Mouse (Mus musculus) forebrain, embryonic 11.5 days (tissue): ENCODE data around the gene Adamts14. TPM values are rescaled to one million over a fixed set of nuclear protein-coding genes. Genes with fewer than 3 reads are reported as not detected.

ENCODE experiments used
- ATAC-seq: fragments of 200-750 bp; cut with Nextera tagmentation; replicated peaks from 2 replicates; pipeline ENCODE4 v1.8.0; 2017; ENCODE audit warnings: moderate TSS enrichment; ENCODE audit not compliant: low FRiP score
- DNase-seq: peaks from one replicate; pipeline ENCODE4 v3.0.0-alpha.2; 2017; ENCODE audit warnings: low spot score
- H3K27ac ChIP-seq: fragments of 300-500 bp; sonication (generic); 2 replicates; pipeline ENCODE4 v1.5.1; 2014; ENCODE audit warnings: low read depth, low read length
- H3K27me3 ChIP-seq: fragments of 300-500 bp; sonication (generic); 2 replicates; pipeline ENCODE4 v1.6.1; 2014; ENCODE audit warnings: mild to moderate bottlenecking, low read length, mixed read lengths; ENCODE audit not compliant: control insufficient read depth, insufficient read depth
- H3K36me3 ChIP-seq: fragments of 300-500 bp; sonication (generic); 2 replicates; pipeline ENCODE4 v1.6.1; 2014; ENCODE audit warnings: mild to moderate bottlenecking, low read length, moderate library complexity, mixed read lengths; ENCODE audit not compliant: control insufficient read depth, insufficient read depth
- H3K4me1 ChIP-seq: fragments of 300-500 bp; sonication (generic); replicated peaks from 2 replicates; pipeline ENCODE4 v1.6.1; 2014; ENCODE audit warnings: low read length, mixed read lengths; ENCODE audit not compliant: control insufficient read depth, insufficient read depth
- H3K4me2 ChIP-seq: fragments of 300-500 bp; sonication (generic); 2 replicates; pipeline ENCODE4 v1.6.1; 2014; ENCODE audit warnings: low read depth, mild to moderate bottlenecking, low read length, moderate library complexity, mixed read lengths; ENCODE audit not compliant: severe bottlenecking
- H3K4me3 ChIP-seq: fragments of 300-500 bp; sonication (generic); 2 replicates; pipeline ENCODE4 v1.5.1; 2014; ENCODE audit warnings: low read depth, low read length
- H3K9ac ChIP-seq: fragments of 300-500 bp; sonication (generic); 2 replicates; pipeline ENCODE4 v1.6.1; 2014; ENCODE audit warnings: low read length
- H3K9me3 ChIP-seq: fragments of 300-500 bp; sonication (generic); 2 replicates; pipeline ENCODE4 v1.6.1; 2016; ENCODE audit warnings: low read length, mixed read lengths; ENCODE audit not compliant: control insufficient read depth
- WGBS: fragments of 180-500 bp; shearing (Covaris S2); extraction: QIAGEN DNeasy Blood & Tissue Kit; methylation state at CpG from one replicate; pipeline ENCODE4 v1.1.7; 2014; 5-methylcytosine and 5-hydroxymethylcytosine counted together
- polyA plus RNA-seq: library from polyadenylated mRNA; unstranded; fragments of >200 nt; fragmentation: Nextera tagmentation; extraction: Ambion mirVana; gene quantifications from 2 replicates; pipeline ENCODE4 v1.2.1, GENCODE M21; 2014

The Adamts14 gene
- polyA plus RNA-seq, 1 experiment from 2014 or later = 0.60 TPM

DNA sequence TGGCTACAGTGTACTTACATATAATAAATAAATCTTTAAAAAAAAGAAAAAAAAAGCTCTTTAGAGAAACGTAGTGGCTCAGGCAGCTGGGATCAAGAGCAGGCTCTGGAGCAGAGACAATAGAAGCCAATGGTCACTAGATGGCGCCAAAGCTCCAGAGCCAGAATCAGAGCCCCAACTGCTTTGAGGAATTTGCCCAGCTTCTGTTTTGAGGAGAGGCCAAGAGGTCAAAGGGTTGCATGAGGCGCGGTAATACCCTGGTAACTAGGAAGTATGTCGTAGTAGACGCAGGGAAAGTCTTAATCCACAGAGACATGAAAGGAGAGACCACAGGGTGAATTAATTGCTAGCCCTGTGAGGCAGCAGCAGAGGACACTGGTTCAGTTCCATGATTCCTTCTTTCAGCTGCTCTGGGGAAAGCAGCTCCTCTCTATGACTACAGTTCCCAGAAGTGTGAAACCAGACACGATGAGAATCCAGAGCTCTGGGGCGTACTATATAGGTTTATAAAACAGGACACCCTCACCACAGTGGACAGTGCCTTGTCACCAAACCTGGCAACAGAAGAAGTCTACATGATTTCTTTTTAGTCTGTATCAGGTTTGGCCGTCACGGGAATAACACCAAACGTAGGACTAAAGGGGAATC lies 73.5 kb downstream of the Adamts14 start:
- Histone ChIP-seq H3K36me3 (no peaks in the 10 kb centered on the region), H3K9ac (no peak overlapping the region), H3K4me3 (no peak overlapping the region), H3K4me2 (no peak overlapping the region), H3K27me3 (no peaks in the 10 kb centered on the region), H3K4me1 (peaks cover 4% of the 10 kb centered on the region; the same call in 1 of the 2 replicates), H3K27ac (no peak overlapping the region), H3K9me3 (no peaks in the 10 kb centered on the region)
- DNase-seq (peak; percentile 87), ATAC-seq (peak; percentile 56)
- WGBS = 18% methylated on average over 11 of the region's 11 CpGs

GRCm38 (mm10) chr10:61195718-61196291 lies 77.4 kb downstream of the Adamts14 start:
- no peak for ATAC-seq
- Histone ChIP-seq H3K4me2 (no peak overlapping the region), H3K27me3 (no peaks in the 10 kb centered on the region), H3K4me1 (peaks cover 4% of the 10 kb centered on the region; the same call in 1 of the 2 replicates), H3K9ac (no peak overlapping the region), H3K27ac (no peak overlapping the region), H3K9me3 (no peaks in the 10 kb centered on the region), H3K4me3 (no peak overlapping the region), H3K36me3 (no peaks in the 10 kb centered on the region)
- no peak for DNase-seq
- 86% methylated on average over 5 of the region's 5 CpGs for WGBS

GRCm38 (mm10) chr10:61195216-61195615 lies 78.0 kb downstream of the Adamts14 start:
- 84% methylated on average over 8 of the region's 8 CpGs for WGBS
- Histone ChIP-seq H3K27ac (no peak overlapping the region), H3K36me3 (no peaks in the 10 kb centered on the region), H3K4me3 (no peak overlapping the region), H3K4me2 (no peak overlapping the region), H3K27me3 (no peaks in the 10 kb centered on the region), H3K9me3 (no peaks in the 10 kb centered on the region), H3K9ac (no peak overlapping the region), H3K4me1 (peaks cover 4% of the 10 kb centered on the region; the same call in 1 of the 2 replicates)
- no peak for ATAC-seq
- DNase-seq = no peak

DNA sequence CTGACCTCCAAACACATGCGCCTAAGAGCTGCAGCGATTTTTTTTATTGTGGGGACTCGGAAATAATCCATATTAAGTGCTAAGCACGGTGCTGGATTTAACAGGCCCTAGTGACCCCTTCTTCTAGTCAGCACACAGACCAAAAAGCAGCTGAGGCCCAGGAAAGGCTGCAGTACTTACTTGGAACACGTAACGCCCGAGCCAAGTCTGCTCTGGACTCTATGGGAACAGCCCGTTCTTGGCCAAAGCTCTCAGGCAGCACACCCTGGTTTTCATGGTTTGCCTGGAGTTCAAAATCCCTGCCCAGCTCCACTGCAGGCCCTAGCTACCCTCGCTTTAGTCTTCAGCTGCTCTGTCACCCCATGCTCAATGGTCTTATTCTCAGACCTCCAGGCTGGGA lies 78.6 kb downstream of the Adamts14 start:
- WGBS = 87% methylated on average over 9 of the region's 9 CpGs
- Histone ChIP-seq H3K27me3 (no peaks in the 10 kb centered on the region), H3K4me2 (no peak overlapping the region), H3K27ac (no peak overlapping the region), H3K36me3 (no peaks in the 10 kb centered on the region), H3K4me1 (no peaks in the 10 kb centered on the region), H3K9me3 (no peaks in the 10 kb centered on the region), H3K9ac (no peak overlapping the region), H3K4me3 (no peak overlapping the region)
- DNase-seq (no peak), ATAC-seq (no peak)

GRCm38 (mm10) chr10:61188010-61188409 lies 85.2 kb downstream of the Adamts14 start:
- Histone ChIP-seq H3K27me3 (no peaks in the 10 kb centered on the region), H3K4me2 (no peak overlapping the region), H3K36me3 (no peaks in the 10 kb centered on the region), H3K27ac (no peak overlapping the region), H3K4me3 (no peak overlapping the region), H3K9me3 (no peaks in the 10 kb centered on the region), H3K4me1 (no peaks in the 10 kb centered on the region; the same call in 1 of the 2 replicates), H3K9ac (no peak overlapping the region)
- DNase-seq (no peak), ATAC-seq (no peak)
- 66% methylated on average over 3 of the region's 3 CpGs for WGBS

DNA sequence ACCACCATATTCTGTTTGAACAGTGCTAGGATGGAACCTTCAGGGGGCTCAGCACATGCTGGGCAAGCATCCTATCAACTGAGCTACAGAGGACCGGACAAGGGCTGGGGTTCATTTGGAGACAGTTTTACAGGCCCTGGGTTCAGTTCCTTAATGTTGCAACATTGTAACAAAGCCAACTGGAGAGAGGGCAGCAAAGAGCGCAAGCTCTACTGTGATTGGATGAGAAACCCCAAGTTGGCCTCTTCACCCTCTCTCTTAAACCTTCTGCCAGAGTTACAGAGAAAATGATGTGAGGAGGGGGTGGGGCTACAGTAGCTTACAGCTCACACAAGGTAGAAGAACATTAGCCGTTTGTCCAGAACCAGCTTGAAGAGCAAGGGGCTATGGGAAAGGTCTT lies 86.2 kb downstream of the Adamts14 start:
- H3K4me1 ChIP-seq = no peaks in the 10 kb centered on the region; the same call in 1 of the 2 replicates
- no peak overlapping the region for H3K4me3 ChIP-seq
- H3K9me3 ChIP-seq = no peaks in the 10 kb centered on the region
- H3K27ac ChIP-seq = no peak overlapping the region
- no peaks in the 10 kb centered on the region for H3K36me3 ChIP-seq
- WGBS = 78% methylated on average over 3 of the region's 3 CpGs
- no peak overlapping the region for H3K9ac ChIP-seq
- no peaks in the 10 kb centered on the region for H3K27me3 ChIP-seq
- ATAC-seq (no peak), DNase-seq (no peak)
- H3K4me2 ChIP-seq = no peak overlapping the region

- 87% methylated on average over 6 of the region's 6 CpGs for WGBS
- Histone ChIP-seq H3K4me3 (no peak overlapping the region), H3K27me3 (no peaks in the 10 kb centered on the region), H3K27ac (no peak overlapping the region), H3K9ac (no peak overlapping the region), H3K4me1 (no peaks in the 10 kb centered on the region), H3K4me2 (no peak overlapping the region), H3K9me3 (no peaks in the 10 kb centered on the region), H3K36me3 (no peaks in the 10 kb centered on the region)
- DNase-seq (no peak), ATAC-seq (no peak)
Measured at GRCm38 (mm10) chr10:61179927-61180326, 93.3 kb downstream of the Adamts14 start.

DNA sequence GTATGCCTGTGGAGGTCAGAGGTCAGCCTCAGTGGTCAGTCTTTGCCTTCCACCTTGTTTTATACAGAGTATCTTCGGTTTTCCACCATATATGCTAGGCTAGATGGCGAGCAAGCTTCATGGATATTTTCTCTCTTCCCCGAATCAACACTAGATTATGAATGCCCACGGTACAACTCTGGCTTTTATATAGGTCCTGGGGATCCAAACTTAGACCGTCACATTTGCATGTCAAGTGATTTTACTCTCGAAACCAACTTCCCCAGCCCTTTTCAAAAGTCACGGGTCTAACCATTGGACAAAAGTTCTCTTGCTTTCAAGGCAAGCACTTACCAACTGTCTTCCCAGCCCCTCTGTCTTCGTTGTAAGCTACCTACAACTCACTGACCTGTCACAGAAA lies 94.6 kb downstream of the Adamts14 start:
- no peaks in the 10 kb centered on the region for H3K4me1 ChIP-seq
- ATAC-seq = no peak
- WGBS = 85% methylated on average over 8 of the region's 8 CpGs

DNA sequence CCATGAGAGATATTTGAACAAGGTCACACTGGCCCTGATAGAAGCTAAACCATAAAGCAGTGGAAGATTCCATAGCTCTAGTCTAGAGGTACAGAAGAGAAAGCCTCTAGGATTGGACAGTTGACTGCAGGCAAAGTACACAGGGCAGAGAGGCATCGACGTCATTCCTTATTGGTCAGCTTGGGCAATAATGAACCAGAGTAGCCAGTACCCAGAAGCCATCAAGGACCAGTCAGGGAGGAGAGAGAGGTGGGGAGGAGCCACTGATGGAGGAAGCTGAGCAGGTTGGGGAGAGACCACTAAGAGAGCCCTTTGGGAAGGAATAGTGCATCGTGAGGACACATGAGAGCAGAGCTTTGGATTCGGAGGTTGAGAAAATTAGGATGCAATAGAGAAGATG lies 95.5 kb downstream of the Adamts14 start:
- DNase-seq (no peak), ATAC-seq (no peak)
- Histone ChIP-seq H3K27ac (no peak overlapping the region), H3K9ac (no peak overlapping the region), H3K9me3 (no peaks in the 10 kb centered on the region), H3K36me3 (no peaks in the 10 kb centered on the region), H3K27me3 (no peaks in the 10 kb centered on the region), H3K4me2 (no peak overlapping the region), H3K4me3 (no peak overlapping the region), H3K4me1 (no peaks in the 10 kb centered on the region)
- 83% methylated on average over 4 of the region's 4 CpGs for WGBS

More for the DNA sequence above, 94.6 kb downstream of the Adamts14 start:
- no peak for DNase-seq
- Histone ChIP-seq H3K4me3 (no peak overlapping the region), H3K4me2 (no peak overlapping the region), H3K9me3 (no peaks in the 10 kb centered on the region), H3K27ac (no peak overlapping the region), H3K9ac (no peak overlapping the region), H3K36me3 (no peaks in the 10 kb centered on the region), H3K27me3 (no peaks in the 10 kb centered on the region)
